Mouse (Mus musculus) ovary, adult 18-20 months (tissue): ENCODE measurements around the gene Obp1a.

Experiments
- DNase-seq: peaks from one replicate; pipeline ENCODE4 v3.0.0; 2022; ENCODE audit warnings: low spot score, mixed read lengths

Obp1a gene

DNA sequence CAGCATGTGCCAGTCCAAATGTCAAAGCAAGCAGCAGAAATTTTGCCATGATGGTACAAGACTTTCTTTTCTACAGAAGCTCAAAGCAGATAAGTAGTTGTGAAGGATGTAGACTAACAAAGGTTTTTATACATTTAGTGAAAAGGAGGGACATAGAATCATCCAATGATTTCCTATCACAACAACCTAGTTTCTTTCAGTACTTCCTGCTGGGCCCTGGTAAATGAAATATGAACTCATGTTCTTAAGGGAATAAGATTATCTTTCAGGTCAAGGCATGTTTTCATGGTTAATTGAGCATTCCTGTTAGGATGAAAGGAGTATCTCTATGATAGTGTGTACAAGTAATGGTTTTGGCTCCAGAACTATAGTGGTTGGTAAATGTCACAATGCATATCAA is at the start of gene Obp1a:
Obp1a (minus strand) TSS at position 101 of the 400 bp plus-strand sequence.
- DNase-seq = no peak

DNA sequence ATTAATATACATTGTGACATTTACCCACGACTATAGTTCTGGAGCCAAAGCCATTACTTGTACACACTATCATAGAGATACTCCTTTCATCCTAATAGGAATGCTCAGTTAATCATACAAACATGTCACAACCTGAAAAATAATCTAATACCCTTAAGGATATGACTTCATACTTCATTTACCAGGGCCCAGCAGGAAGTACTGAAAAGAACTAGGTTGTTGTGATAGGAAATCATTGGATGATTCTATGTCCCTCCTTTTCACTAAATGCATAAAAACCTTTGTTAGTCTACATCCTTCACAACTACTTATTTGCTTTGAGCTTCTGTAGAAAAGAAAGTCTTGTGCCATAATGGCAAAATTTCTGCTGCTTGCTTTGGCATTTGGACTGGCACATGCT is 34.0 kb upstream of the Obp1a start, which contains the start of gene Gm5938:
Gm5938 (plus strand) TSS at position 301 of the 400 bp plus-strand sequence.
- DNase-seq = no peak
